Mouse (Mus musculus): ENCODE data around the gene Trub2.

GRCm38 (mm10) chr2:29716143-29716542 lies 72.2 kb downstream of the Trub2 start:
- TF ChIP-seq POLR2A (IDR thresholded peaks at IDR 0.05; ENCODE audit: control insufficient read depth, low read depth, low read length) (no peak), CTCF (IDR thresholded peaks at IDR 0.05; ENCODE audit: control insufficient read depth, insufficient read depth, insufficient replicate concordance, low read depth, low read length) (no peak)

All from testis, adult 2 months (tissue).